Mouse (Mus musculus) heart, embryonic 11.5 days (tissue): Measurements from ENCODE around the gene Tcf19. TPM values are rescaled to one million over a fixed set of nuclear protein-coding genes. Genes with fewer than 3 reads are reported as not detected.

Experiments used
- ATAC-seq: fragments of 200-750 bp; cut with Nextera tagmentation; replicated peaks from 2 replicates; pipeline ENCODE4 v1.8.0; 2017; ENCODE audit warnings: moderate library complexity; ENCODE audit not compliant: insufficient number of reproducible peaks, low FRiP score, low TSS enrichment
- H3K27ac ChIP-seq: fragments of 300-500 bp; sonication (generic); 2 replicates; pipeline ENCODE4 v1.5.1; 2014; ENCODE audit warnings: mild to moderate bottlenecking, low read depth, low read length
- H3K27me3 ChIP-seq: fragments of 300-500 bp; sonication (generic); 2 replicates; pipeline ENCODE4 v1.6.1; 2014; ENCODE audit warnings: mild to moderate bottlenecking, low read length, mixed read lengths; ENCODE audit not compliant: control insufficient read depth, insufficient read depth
- H3K36me3 ChIP-seq: fragments of 300-500 bp; sonication (generic); 2 replicates; pipeline ENCODE4 v1.6.1; 2014; ENCODE audit warnings: mild to moderate bottlenecking, low read length, moderate library complexity, mixed read lengths; ENCODE audit not compliant: control insufficient read depth, insufficient read depth
- H3K4me1 ChIP-seq: fragments of 300-500 bp; sonication (generic); 2 replicates; pipeline ENCODE4 v1.6.1; 2014; ENCODE audit warnings: low read length; ENCODE audit not compliant: control insufficient read depth, insufficient read depth
- H3K4me2 ChIP-seq: fragments of 300-500 bp; sonication (generic); 2 replicates; pipeline ENCODE4 v1.6.1; 2014; ENCODE audit warnings: mild to moderate bottlenecking, moderate library complexity
- H3K4me3 ChIP-seq: fragments of 300-500 bp; sonication (generic); 2 replicates; pipeline ENCODE4 v1.5.1; 2014; ENCODE audit warnings: low read depth, low read length
- H3K9ac ChIP-seq: fragments of 300-500 bp; sonication (generic); 2 replicates; pipeline ENCODE4 v1.6.1; 2014; ENCODE audit warnings: mild to moderate bottlenecking, low read depth, low read length, moderate library complexity
- H3K9me3 ChIP-seq: fragments of 300-500 bp; sonication (generic); replicated peaks from 2 replicates; pipeline ENCODE4 v1.6.1; 2016; ENCODE audit warnings: low read length; ENCODE audit not compliant: control insufficient read depth
- WGBS: fragments of 180-500 bp; shearing (Covaris S2); extraction: QIAGEN DNeasy Blood & Tissue Kit; methylation state at CpG from one replicate; pipeline ENCODE4 v1.1.7; 2014; ENCODE audit not compliant: insufficient replicate concordance; 5-methylcytosine and 5-hydroxymethylcytosine counted together
- polyA plus RNA-seq: library from polyadenylated mRNA; unstranded; fragments of >200 nt; fragmentation: Nextera tagmentation; extraction: Ambion mirVana; gene quantifications from 2 replicates; pipeline ENCODE4 v1.2.1, GENCODE M21; 2014

Gene Tcf19
- polyA plus RNA-seq, 1 experiment from 2014 or later: 51.1 TPM

DNA sequence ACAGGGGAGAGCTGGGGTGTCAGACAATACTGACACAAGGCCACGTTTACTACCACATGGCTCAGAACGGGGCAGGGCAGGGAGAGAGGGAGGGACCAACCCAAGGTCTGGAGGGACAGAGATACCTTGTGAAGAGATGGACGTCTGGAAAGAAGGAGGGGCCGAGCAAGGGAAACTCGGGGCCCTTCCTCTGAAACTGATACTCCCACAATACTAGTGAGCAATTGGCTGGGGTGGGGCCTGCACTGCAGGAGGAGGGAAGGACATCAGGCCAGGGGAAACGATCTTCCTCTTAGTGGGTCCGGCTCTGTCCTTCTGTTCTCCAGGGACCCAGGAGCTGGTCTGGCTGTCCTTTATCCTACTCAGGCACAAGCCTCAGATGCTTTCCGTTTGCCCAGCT, 34.2 kb upstream of the Tcf19 start:
- Histone ChIP-seq H3K9me3 (no peaks in the 10 kb centered on the region), H3K36me3 (no peaks in the 10 kb centered on the region), H3K4me2 (no peak overlapping the region), H3K9ac (peak overlapping the region; percentile 2; the same call in 1 of the 2 replicates), H3K4me3 (no peak overlapping the region), H3K27me3 (no peaks in the 10 kb centered on the region), H3K4me1 (peaks cover 12% of the 10 kb centered on the region), H3K27ac (peak overlapping the region; percentile 24; the same call in 1 of the 2 replicates)
- no peak for ATAC-seq
- WGBS: 43% methylated on average over 8 of the region's 8 CpGs

DNA sequence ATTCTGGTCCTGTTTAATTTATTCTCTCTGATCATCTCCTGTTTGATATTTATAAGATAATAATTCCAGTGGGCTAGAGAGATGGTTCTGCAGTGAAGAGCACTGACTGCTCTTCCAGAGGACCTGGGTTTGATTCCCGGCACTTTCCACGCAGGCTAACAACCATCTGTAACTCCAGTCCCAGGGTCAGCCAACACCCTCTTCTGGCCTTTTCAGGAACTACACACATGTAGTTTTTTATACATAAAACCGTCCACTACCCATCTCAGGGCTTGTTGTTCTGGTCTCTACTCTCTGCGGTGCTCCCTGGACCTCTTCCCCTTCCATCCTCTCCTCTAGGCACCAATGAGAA, 33.5 kb upstream of the Tcf19 start:
- Histone ChIP-seq H3K27ac (peak overlapping the region; percentile 97), H3K27me3 (no peaks in the 10 kb centered on the region), H3K4me1 (peaks cover 12% of the 10 kb centered on the region), H3K9me3 (no peaks in the 10 kb centered on the region), H3K4me2 (peak overlapping the region; percentile 52), H3K4me3 (no peak overlapping the region), H3K9ac (peak overlapping the region; percentile 58), H3K36me3 (no peaks in the 10 kb centered on the region)
- WGBS: 86% methylated on average over 4 of the region's 4 CpGs
- ATAC-seq: no peak

DNA sequence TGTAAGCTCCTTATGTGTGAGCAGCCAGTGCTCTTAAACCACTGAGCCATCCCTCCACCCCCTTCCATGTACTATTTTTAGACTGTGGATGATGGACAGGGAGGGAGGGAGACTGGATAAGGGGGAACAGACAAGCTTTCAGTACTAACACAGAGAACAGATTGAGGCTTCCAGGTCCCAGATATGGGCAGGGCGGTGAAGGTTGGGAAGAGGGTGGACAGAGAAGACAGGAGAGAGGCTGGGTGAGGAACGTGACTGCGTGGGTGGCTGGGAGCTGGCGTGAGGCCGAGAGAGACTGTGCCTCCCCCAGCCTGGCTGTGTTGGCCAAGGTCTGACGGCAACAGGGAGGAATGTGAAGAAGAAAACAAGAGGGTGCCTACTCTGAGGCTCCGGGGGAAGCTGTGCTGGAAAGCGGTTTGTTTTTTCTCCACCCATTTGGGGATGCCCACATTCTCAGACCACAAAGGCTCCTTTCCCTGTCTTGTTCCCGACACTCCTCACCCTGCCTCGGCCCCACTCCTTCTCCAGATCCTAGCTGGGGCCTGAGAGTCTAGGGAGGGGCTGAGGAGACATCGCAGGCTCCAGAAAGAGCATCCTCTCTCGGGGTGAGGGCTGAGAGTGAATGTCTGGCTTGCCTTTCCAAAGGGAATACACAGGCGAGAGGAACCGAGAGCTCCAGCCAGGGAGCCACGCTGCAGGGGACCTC, 33.0 kb upstream of the Tcf19 start:
- Histone ChIP-seq H3K4me1 (peaks cover 12% of the 10 kb centered on the region), H3K9me3 (no peaks in the 10 kb centered on the region), H3K4me2 (peak overlapping the region; percentile 52), H3K36me3 (no peaks in the 10 kb centered on the region), H3K27me3 (no peaks in the 10 kb centered on the region), H3K9ac (peak overlapping the region; percentile 58), H3K4me3 (no peak overlapping the region), H3K27ac (peak overlapping the region; percentile 97)
- peak; percentile 80 for ATAC-seq
- 22% methylated on average over 15 of the region's 15 CpGs for WGBS

DNA sequence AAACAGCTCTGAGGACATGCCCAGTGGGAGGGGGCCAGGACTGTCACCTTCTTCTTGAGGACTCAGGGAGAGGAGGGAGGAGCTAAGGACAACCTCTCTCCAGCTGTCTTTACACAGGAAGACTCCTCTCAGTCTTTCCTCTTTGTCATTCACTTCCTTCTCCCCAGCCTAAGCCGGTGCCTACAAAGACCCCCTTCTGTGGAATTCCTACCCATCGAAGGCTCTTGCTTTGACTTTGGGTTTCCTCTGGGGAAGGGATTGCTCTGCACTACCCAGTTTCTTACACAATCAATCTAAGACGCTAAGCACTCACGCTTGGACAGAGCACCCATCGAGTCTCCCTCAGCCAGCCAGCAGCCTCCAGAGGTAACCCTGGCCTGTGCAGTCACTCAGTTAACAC, 32.0 kb upstream of the Tcf19 start:
- no peak overlapping the region for H3K9ac ChIP-seq
- H3K9me3 ChIP-seq: no peaks in the 10 kb centered on the region
- no peak overlapping the region for H3K4me3 ChIP-seq
- ATAC-seq: no peak
- H3K27me3 ChIP-seq: no peaks in the 10 kb centered on the region
- peak overlapping the region; percentile 97 for H3K27ac ChIP-seq
- 27% methylated on average over 5 of the region's 5 CpGs for WGBS
- H3K4me2 ChIP-seq: no peak overlapping the region
- peaks cover 13% of the 10 kb centered on the region for H3K4me1 ChIP-seq
- H3K36me3 ChIP-seq: no peaks in the 10 kb centered on the region

DNA sequence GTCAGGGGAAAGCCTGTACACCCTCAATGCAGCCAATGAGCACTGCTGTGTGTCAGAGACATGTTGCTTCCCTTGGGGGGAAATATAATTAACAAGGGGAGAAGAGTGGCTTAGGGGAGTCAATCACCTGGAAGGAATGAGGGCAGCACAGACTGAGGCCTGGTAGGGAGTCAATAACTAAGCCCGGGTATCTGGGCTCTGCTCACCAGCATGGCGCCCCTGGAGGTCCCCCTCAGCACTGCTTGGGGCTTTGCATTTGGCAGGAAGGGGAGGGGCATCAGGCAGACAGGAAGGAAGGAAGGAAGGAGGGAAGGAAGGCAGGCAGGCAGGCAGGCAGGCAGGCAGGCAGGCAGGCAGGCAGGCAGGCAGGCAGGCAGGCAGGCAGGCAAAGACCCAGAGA, 30.8 kb upstream of the Tcf19 start:
- WGBS: 56% methylated on average over 2 of the region's 2 CpGs
- no peak for ATAC-seq
- Histone ChIP-seq H3K4me2 (no peak overlapping the region), H3K27ac (no peak overlapping the region), H3K9ac (no peak overlapping the region), H3K27me3 (no peaks in the 10 kb centered on the region), H3K36me3 (no peaks in the 10 kb centered on the region), H3K4me3 (no peak overlapping the region), H3K4me1 (peaks cover 18% of the 10 kb centered on the region), H3K9me3 (no peaks in the 10 kb centered on the region)

DNA sequence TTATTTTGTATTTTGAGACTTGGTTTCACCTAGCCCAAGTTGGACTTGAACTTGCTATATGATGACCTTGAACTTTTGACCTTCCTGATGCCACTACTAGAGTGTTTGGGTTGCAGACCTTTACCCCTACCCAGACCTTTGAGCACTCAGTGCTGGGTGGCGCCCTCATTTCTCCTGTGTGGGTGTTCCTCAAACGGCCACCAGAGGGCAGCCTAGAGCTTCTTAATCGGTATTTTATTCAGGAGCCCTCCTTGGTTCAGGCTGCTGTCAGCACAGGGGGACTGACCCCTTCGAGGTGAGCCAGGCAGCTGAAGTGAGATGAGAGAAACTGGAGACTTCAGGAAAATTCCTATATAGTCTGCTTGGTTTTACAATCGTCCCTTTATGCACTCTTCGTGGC, 28.1 kb upstream of the Tcf19 start:
- no peaks in the 10 kb centered on the region for H3K9me3 ChIP-seq
- no peaks in the 10 kb centered on the region for H3K27me3 ChIP-seq
- H3K9ac ChIP-seq: no peak overlapping the region
- no peak overlapping the region for H3K4me3 ChIP-seq
- ATAC-seq: no peak
- H3K27ac ChIP-seq: no peak overlapping the region
- no peaks in the 10 kb centered on the region for H3K36me3 ChIP-seq
- WGBS: 34% methylated on average over 6 of the region's 6 CpGs
- no peak overlapping the region for H3K4me2 ChIP-seq
- peaks cover 12% of the 10 kb centered on the region for H3K4me1 ChIP-seq

DNA sequence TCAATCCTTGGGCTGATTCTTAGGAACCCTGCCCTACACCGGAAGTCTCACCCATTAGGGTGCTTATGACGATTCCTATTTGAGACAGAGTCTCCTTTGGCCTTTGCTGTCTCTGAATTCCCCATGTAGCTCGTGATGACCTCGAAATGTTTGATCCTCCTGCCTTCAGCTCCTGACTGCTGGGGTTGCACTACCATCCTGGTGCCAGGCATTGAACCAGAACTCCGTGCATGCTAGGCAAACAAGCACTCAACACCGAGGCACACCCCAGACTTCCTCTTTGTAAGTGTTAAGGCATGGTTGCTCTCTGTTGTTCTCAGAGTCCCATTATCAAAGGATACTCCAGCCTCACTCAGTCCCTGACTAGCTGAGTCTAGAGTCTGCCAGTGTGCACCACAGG, 27.4 kb upstream of the Tcf19 start:
- 69% methylated on average over 6 of the region's 6 CpGs for WGBS
- H3K4me2 ChIP-seq: no peak overlapping the region

DNA sequence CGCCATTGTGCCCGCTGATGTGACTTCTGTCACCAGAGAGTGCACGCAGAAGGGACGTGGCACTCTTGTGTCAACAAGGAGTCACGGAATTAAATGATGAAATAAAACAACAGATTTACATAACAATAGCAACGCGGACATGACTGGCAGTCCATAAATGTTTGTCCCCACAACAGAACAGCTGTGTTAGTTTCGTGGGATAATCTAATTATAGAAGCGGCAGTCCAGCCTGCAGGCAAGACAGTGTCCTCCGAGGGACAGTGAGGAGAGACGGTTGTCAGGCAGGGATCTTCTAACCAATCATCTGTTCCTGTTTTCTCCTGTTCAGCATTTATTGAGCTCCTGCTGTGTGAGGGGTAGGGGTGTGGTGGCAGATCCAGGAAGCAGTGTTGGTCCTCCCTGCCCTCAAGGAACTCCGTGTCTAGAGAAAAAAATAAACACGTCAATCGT, 26.8 kb upstream of the Tcf19 start:
- Histone ChIP-seq H3K4me3 (no peak overlapping the region), H3K9ac (peak overlapping the region; percentile 3; the same call in 1 of the 2 replicates), H3K27me3 (no peaks in the 10 kb centered on the region), H3K4me1 (peaks cover 5% of the 10 kb centered on the region), H3K27ac (no peak overlapping the region), H3K4me2 (peak overlapping the region; percentile 14; the same call in 1 of the 2 replicates), H3K36me3 (no peaks in the 10 kb centered on the region), H3K9me3 (no peaks in the 10 kb centered on the region)
- ATAC-seq: no peak
- 50% methylated on average over 14 of the region's 14 CpGs for WGBS

More for the DNA sequence above, 27.4 kb upstream of the Tcf19 start:
- peaks cover 9% of the 10 kb centered on the region for H3K4me1 ChIP-seq
- no peak overlapping the region for H3K27ac ChIP-seq
- H3K36me3 ChIP-seq: no peaks in the 10 kb centered on the region
- ATAC-seq: no peak
- H3K27me3 ChIP-seq: no peaks in the 10 kb centered on the region
- no peak overlapping the region for H3K4me3 ChIP-seq
- no peak overlapping the region for H3K9ac ChIP-seq
- no peaks in the 10 kb centered on the region for H3K9me3 ChIP-seq
